Mouse (Mus musculus) CH12.LX (cell line): ENCODE data around the gene Csf1.

Experiments
- CHD2 ChIP-seq: IDR thresholded peaks from 2 replicates; pipeline ENCODE4 v1.6.1; 2011; ENCODE audit warnings: low read length, improper control_type of control experiment
- CTCF ChIP-seq, 2 experiments: IDR thresholded peaks in 1 of 2; conservative IDR thresholded peaks in 1 of 2; 2 replicates each; pipeline ENCODE4 v1.5.1; 2011 to 2012; ENCODE audit warnings: low read depth in 2 of 2, low read length in 2 of 2, improper control_type of control experiment in 1 of 2, inconsistent platforms in 1 of 2, mild to moderate bottlenecking in 1 of 2, moderate library complexity in 1 of 2
- EP300 ChIP-seq: IDR thresholded peaks from 2 replicates; pipeline ENCODE4 v1.6.1; 2011; ENCODE audit warnings: low read length, improper control_type of control experiment
- MAX ChIP-seq: IDR thresholded peaks from 2 replicates; pipeline ENCODE4 v1.6.1; 2011; ENCODE audit warnings: low read length, improper control_type of control experiment
- MEF2A ChIP-seq: IDR thresholded peaks from 2 replicates; pipeline ENCODE4 v1.6.1; 2014; ENCODE audit warnings: low read depth, mild to moderate bottlenecking, inconsistent platforms, low read length, improper control_type of control experiment, borderline replicate concordance
- MYC ChIP-seq: IDR thresholded peaks from 2 replicates; pipeline ENCODE4 v1.6.1; 2011; ENCODE audit warnings: low read depth, mild to moderate bottlenecking, improper control_type of control experiment, low read length
- SMC3 ChIP-seq: IDR thresholded peaks from 2 replicates; pipeline ENCODE4 v1.6.1; 2011; ENCODE audit warnings: low read depth, low read length, improper control_type of control experiment
- TBP ChIP-seq: conservative IDR thresholded peaks from 2 replicates; pipeline ENCODE4 v1.6.1; 2011; ENCODE audit warnings: low read depth, low read length, improper control_type of control experiment

DNA sequence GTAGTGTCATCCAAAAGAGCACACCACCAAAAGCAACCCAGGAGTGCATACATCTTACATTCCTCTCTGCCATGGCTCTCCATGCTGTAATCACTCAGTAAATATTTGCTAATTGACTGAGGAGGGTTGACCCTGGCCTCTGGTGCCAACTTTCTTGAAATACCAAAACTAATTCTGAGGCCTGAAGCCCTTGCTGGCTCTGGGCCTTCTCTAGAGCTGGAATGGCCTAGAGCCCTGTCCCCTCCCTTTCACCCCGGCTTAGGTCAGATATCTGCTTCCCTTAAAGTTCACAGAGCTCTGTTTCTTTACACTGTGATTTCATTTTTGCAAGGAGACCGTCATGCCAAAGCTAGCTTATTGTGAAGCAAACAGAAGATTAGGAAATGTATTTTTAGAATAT, 6.5 kb upstream of the Csf1 start:
- no peak for TF ChIP-seq MAX
- TF ChIP-seq MYC: no peak
- TF ChIP-seq CTCF (conservative IDR thresholded peaks at IDR 0.05 in 1 of 2, IDR thresholded peaks at IDR 0.05 in 1 of 2; ENCODE audit: low read depth in 2 of 2, low read length in 2 of 2): no peak
- TF ChIP-seq EP300: no peak
- TF ChIP-seq CHD2: no peak
- TF ChIP-seq MEF2A: no peak
- TF ChIP-seq SMC3: no peak
- no peak for TF ChIP-seq TBP
